Mouse (Mus musculus): ENCODE measurements around the gene Strn. TPM values are rescaled to one million over a fixed set of nuclear protein-coding genes. Genes with fewer than 3 reads are reported as not detected.

The Strn gene
- polyA plus RNA-seq (2015; fragmentation: Nextera tagmentation; extraction: Ambion mirVana), result 4.1 and 5.4 TPM in 2 replicates

GRCm38 (mm10) chr17:78737096-78737495, at the start of gene Strn:
Gene Strn (minus strand): TSS chr17:78737196.
- DNase-seq (ENCODE audit: low spot score), result no peak

DNA sequence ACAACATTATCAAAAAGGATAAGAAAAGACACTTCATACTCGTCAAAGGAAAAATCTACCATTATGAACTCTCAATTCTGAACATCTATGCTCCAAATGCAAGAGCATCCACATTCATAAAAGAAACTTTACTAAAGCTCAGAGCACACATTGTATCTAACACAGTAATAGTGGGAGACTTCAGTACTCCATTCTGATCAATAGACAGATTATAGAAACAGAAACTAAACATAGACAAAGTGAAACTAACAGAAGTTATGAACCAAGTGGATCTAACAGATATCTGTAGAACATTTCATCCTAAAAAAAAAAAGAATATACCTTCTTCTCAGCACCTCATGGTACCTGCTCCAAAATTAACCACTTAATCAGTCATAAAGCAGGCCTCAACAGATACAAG, 41.8 kb upstream of the Strn start:
- no peak for DNase-seq (ENCODE audit: low spot score)

- DNase-seq (ENCODE audit: low spot score), result no peak
These were observed 35.3 kb upstream of the Strn start for GRCm38 (mm10) chr17:78772317-78772716.

GRCm38 (mm10) chr17:78770932-78771331, 33.9 kb upstream of the Strn start:
- DNase-seq (ENCODE audit: low spot score), result no peak

DNA sequence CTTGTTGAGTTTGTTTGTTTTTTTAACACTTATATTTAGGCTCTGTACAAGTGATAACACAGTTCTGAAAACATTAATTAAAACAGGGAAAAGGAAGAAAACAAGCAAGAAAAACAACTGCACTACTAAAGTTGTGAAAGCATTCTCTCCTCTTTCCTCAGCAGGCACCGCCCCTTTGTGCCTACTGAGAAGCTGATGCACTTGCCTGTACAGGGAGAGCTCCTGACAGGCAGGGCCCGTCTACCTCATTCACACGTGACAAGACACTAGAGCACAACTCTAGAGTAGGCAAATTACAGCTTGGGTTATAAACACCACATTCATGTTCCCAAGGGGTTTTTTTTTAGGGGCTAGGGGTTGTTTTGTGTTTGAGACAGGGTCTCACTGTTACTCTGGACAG, 32.3 kb upstream of the Strn start:
- DNase-seq (ENCODE audit: low spot score), result no peak

DNA sequence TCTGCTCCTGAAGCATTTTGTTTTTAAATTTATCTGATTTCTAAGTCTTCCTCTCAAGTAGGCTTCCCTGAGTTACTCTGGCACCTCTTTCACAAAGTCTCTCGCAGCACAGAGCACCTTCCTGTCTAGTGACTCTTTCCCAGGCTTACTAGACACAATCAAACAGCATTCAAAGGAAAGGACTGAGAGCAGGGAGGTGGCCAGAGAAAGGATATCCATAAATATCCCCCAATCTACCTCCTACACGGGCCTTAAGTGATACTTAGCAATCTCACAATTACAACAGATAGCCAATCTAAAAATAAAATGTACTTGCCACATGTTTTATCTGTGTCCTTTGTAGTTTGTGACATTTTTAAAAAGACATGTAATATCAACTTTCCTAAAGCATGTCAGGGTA, 31.9 kb upstream of the Strn start:
- no peak for DNase-seq (ENCODE audit: low spot score)

DNA sequence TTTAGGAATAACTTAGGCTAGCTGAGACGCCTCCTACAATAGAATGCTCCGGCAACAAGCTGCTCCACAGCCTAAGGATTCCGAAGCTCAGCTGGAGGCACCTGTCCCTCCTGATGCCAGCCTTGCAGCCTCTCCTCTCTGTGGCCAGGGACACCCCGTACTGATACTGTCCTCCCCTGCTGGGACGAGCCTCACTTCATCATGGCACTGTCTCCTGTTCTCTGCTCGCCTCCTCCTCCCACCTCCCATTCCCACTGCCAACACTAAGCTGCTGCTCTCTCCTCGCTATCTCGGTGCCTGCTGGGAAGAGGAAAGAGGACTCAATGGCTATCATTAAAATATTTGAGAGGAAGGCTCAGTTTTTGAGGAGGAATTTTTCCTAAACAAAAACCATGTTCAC, 30.6 kb upstream of the Strn start:
- DNase-seq (ENCODE audit: low spot score), result no peak

GRCm38 (mm10) chr17:78766084-78766483, 29.1 kb upstream of the Strn start:
- no peak for DNase-seq (ENCODE audit: low spot score)

DNA sequence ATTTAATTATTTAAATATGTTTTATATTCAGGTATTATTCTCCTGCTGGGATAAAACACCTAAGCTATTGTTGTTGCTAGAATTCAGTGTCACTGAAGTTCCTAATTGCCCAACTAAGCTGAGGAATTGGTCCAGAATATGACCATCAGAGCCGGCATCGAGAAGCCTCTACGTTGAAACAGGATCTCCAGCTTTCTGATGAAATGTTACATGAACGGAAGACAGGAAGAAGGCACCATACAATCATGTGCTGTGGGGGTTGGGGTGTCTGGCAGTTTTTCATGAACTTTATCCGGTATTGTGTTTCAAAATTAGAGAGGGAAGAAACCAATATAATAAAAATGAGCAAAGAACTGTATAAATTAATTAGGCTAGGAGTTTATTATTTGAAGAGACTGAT, 26.3 kb upstream of the Strn start:
- no peak for DNase-seq (ENCODE audit: low spot score)

GRCm38 (mm10) chr17:78752938-78753655, 16.1 kb upstream of the Strn start:
- no peak for DNase-seq (ENCODE audit: low spot score)

DNA sequence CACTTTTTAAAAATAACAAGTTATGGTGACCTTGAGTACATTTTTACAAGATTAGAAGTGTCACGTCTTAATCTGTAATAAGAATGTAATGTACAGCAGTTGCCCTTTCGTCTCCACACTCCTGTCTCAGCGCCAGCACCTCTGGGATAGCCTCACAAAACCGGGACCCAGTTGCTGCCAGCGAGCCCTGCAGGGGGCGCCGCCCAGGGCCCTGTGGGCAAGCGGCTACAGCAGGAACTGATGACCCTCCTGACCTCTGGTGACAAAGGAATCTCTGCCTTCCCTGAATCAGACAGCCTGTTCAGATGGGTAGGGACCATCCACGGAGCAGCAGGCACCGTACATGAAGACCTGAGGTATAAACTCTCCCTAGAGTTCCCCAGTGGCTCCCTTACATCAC, 15.1 kb upstream of the Strn start:
- no peak for DNase-seq (ENCODE audit: low spot score)

DNA sequence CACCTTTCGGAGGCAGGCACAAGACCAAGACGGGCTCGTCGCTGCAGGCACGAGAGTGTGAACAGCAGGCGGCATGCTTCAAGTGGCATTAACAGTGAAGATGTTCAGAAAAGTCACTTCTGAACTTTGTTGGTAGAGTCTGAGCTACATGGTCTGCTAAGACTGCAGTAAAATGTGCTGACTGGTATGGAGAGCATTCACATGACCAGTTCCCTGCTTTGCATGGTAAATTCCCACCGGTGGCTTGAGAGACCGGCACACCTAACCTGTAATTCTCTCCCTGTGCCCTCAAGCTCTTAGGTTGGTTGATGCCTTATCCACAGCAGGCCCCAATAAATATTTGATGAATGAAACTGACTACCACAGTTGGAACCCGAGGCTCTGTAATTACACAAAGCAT, 11.4 kb upstream of the Strn start:
- no peak for DNase-seq (ENCODE audit: low spot score)

DNA sequence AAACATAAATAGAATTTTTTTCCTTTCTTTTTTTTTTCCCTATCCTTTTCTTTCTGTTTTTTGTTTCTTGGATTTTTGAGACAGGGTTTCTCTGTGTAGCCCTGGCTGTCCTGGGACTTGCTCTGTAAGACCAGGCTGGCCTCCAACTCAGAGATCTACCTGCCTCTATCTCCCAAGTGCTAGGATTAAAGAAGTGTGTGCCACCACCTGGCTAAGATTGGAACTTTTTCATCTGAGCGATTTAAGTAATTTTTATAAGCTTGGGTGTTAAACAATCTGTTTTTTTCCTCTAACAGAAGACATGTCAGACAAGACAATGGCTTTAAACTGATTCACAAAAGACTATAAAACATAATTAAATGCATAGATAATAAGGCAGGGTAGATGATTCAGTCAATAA, 1.4 kb upstream of the Strn start:
- DNase-seq (ENCODE audit: low spot score), result peak; percentile 18

DNA sequence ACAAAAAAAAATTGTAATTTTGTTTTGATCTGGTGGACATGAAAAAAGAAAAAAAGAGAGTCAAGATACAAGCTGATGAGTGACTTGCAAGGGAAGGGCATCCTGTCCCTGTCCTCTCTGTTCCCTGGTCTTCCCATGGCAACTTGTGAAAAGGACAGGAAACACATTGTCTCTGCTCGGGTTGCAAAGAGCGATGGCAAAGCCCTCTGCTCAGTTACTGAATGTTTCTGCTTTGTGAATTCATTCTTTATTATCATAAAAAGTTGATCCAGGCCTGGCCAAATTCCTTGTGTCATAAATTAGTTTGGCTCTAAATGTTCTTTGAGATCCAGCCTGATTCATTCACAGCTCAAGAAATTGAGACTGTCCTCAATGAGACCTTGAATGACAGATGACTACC, 775 bp upstream of the Strn start:
- DNase-seq (ENCODE audit: low spot score), result no peak

DNA sequence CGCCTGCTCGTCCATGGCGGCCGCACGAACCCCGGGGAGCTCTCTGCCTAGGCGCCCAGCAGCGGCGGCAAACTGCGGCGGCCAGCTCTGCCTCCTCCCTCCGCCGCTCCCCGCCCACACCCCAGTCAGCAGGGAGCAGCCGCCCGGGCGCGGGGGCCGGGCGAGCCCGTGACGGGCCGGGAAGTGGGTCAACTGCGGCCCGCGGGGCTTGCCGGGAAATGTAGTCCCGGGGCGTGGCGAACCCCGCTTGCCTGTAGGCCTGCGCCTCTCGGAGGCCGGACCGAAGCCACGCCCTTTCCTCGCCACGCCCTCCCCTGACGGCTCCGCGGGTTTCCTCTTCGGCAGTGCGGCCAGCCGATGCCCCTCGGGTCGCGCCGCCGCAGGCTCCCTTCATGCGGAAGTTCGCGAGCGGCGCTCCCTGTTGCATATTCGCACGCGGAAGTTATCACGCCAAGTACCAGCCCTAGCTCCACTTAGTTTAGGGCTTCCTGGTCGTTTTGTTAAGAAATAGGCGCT, 465 bp downstream of the Strn start:
- DNase-seq (ENCODE audit: low spot score), result peak; percentile 99

GRCm38 (mm10) chr17:78735731-78736472, 1.1 kb downstream of the Strn start:
- peak; percentile 34 for DNase-seq (ENCODE audit: low spot score)

DNA sequence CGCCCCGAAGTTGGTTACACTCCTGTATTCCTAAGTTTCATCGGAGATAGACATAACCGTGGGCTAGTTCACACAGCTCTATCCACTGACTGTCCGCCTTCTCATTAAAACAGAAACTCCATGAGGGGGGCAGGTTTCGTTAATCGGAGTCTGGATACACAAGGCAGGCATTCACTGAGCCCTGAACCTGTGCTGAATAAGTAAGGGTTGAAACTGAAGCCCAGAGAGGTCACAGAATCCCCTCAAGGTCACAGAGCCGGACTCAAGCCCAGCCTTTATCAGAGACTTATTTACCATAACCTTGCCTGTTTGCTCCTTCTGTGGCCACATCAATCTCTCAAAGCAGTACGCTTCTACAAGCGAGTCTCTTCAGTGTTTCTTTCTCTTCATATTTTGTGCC, 2.2 kb downstream of the Strn start:
- DNase-seq (ENCODE audit: low spot score), result no peak

GRCm38 (mm10) chr17:78732056-78732455, 4.9 kb downstream of the Strn start:
- DNase-seq (ENCODE audit: low spot score), result no peak

GRCm38 (mm10) chr17:78726746-78727449, 10.1 kb downstream of the Strn start:
- no peak for DNase-seq (ENCODE audit: low spot score)

- no peak for DNase-seq (ENCODE audit: low spot score)
These were observed 12.4 kb downstream of the Strn start for GRCm38 (mm10) chr17:78724461-78725055.

DNA sequence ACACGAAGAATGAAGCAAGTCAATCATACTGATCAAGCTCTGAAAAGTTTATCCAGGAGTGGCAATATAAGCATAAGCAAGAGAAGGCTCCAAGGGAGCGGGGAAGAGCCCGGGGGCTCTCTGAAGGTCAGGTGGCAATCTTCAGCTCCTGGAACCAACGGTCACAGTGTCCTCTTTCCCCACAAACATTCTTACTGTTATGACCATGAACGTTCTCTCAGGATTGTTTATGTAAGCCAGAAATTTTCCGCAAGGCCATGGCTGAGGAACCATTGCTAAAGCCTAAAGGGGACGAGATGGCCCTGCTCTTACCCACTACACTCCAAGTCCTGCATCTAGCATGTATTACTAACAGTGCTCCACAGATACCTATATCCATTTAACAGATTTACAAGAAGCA, 15.3 kb downstream of the Strn start:
- no peak for DNase-seq (ENCODE audit: low spot score)

GRCm38 (mm10) chr17:78719086-78719485, 17.9 kb downstream of the Strn start:
- no peak for DNase-seq (ENCODE audit: low spot score)
